Mouse (Mus musculus) myocyte (in vitro differentiated cells): Measurements from ENCODE around the gene Mycbp. TPM values are rescaled to one million over a fixed set of nuclear protein-coding genes. Genes with fewer than 3 reads are reported as not detected.

Experiments used
- H3K27me3 ChIP-seq: one replicate; pipeline ENCODE4 v1.6.1; 2011; ENCODE audit not compliant: control insufficient read depth, insufficient read depth, insufficient read length
- H3K36me3 ChIP-seq: one replicate; pipeline ENCODE4 v1.6.1; 2011; ENCODE audit not compliant: control insufficient read depth, insufficient read depth
- H3K4me2 ChIP-seq: one replicate; pipeline ENCODE4 v1.6.1; 2011; ENCODE audit warnings: low read depth, control low read depth
- H3K4me3 ChIP-seq: one replicate; pipeline ENCODE4 v1.5.1; 2011; ENCODE audit warnings: mild to moderate bottlenecking, control low read depth, moderate library complexity
- H3K79me2 ChIP-seq: one replicate; pipeline ENCODE4 v1.6.1; 2011; ENCODE audit not compliant: control insufficient read depth, insufficient read depth
- H3ac ChIP-seq: one replicate; pipeline ENCODE4 v1.6.1; 2011; ENCODE audit not compliant: control insufficient read depth, insufficient read length
- CEBPB ChIP-seq: IDR thresholded peaks from 2 replicates; pipeline ENCODE4 v1.6.1; 2011; ENCODE audit warnings: mild to moderate bottlenecking, moderate library complexity; ENCODE audit not compliant: poor library complexity, insufficient read depth, severe bottlenecking
- E2F4 ChIP-seq: IDR thresholded peaks from one replicate; pipeline ENCODE4 v1.6.1; 2011; ENCODE audit warnings: mild to moderate bottlenecking, control low read depth, moderate library complexity; ENCODE audit not compliant: insufficient read depth
- MAX ChIP-seq: IDR thresholded peaks from one replicate; pipeline ENCODE4 v1.6.1; 2011; ENCODE audit warnings: low read depth, mild to moderate bottlenecking, control low read depth
- MYOD1 ChIP-seq, 3 experiments: IDR thresholded peaks; one replicate each; pipeline ENCODE4 v1.6.1; 2011; ENCODE audit warnings: control low read depth in 2 of 3, low read depth in 2 of 3, mild to moderate bottlenecking in 2 of 3, moderate library complexity in 1 of 3; ENCODE audit not compliant: insufficient read length in 2 of 3, control insufficient read depth in 1 of 3
- MYOG ChIP-seq, 3 experiments: IDR thresholded peaks; one replicate each; pipeline ENCODE4 v1.6.1; 2011; ENCODE audit warnings: control low read depth in 2 of 3, low read depth in 2 of 3, mild to moderate bottlenecking in 2 of 3; ENCODE audit not compliant: insufficient read length in 2 of 3, control insufficient read depth in 1 of 3, insufficient read depth in 1 of 3
- POLR2A ChIP-seq: IDR thresholded peaks from one replicate; pipeline ENCODE4 v1.6.1; 2011; ENCODE audit warnings: low read depth, mild to moderate bottlenecking, control low read depth, moderate library complexity; ENCODE audit not compliant: insufficient read length
- POLR2AphosphoS2 ChIP-seq: IDR thresholded peaks from one replicate; pipeline ENCODE4 v1.6.1; 2011; ENCODE audit warnings: low read depth, control low read depth; ENCODE audit not compliant: insufficient read length
- REST ChIP-seq: IDR thresholded peaks from one replicate; pipeline ENCODE4 v1.6.1; 2011; ENCODE audit warnings: mild to moderate bottlenecking, control low read depth, moderate library complexity; ENCODE audit not compliant: insufficient read depth, insufficient read length
- SRF ChIP-seq: IDR thresholded peaks from one replicate; pipeline ENCODE4 v1.6.1; 2011; ENCODE audit warnings: low read depth; ENCODE audit not compliant: control insufficient read depth, insufficient read length
- TCF12 ChIP-seq: IDR thresholded peaks from one replicate; pipeline ENCODE4 v1.6.1; 2011; ENCODE audit warnings: mild to moderate bottlenecking, control low read depth; ENCODE audit not compliant: poor library complexity, insufficient read depth, severe bottlenecking
- TCF3 ChIP-seq: IDR thresholded peaks from one replicate; pipeline ENCODE4 v1.6.1; 2011; ENCODE audit warnings: low read depth, control low read depth; ENCODE audit not compliant: insufficient read length
- USF1 ChIP-seq: IDR thresholded peaks from one replicate; pipeline ENCODE4 v1.6.1; 2011; ENCODE audit warnings: low read depth, mild to moderate bottlenecking, control low read depth, moderate library complexity
- polyA plus RNA-seq: library from polyadenylated mRNA; unstranded; fragments of >200 nt; fragmentation: generic; extraction: Trizol; gene quantifications from one replicate; pipeline ENCODE4 v1.2.1, GENCODE M21; 2012; ENCODE audit warnings: missing spikeins

The Mycbp gene
- polyA plus RNA-seq, 1 experiment: 33.1 TPM

GRCm38 (mm10) chr4:123957891-123958290 is 53.3 kb downstream of the Mycbp start:
- Histone ChIP-seq H3K4me2 (no peak overlapping the region), H3K27me3 (peaks cover 29% of the 10 kb centered on the region), H3K36me3 (no peaks in the 10 kb centered on the region), H3ac (no peak overlapping the region), H3K4me3 (no peak overlapping the region), H3K79me2 (no peaks in the 10 kb centered on the region)
- TF ChIP-seq MAX: no peak
- TF ChIP-seq USF1: no peak
- TF ChIP-seq MYOG (IDR thresholded peaks at IDR 0.05; ENCODE audit: control insufficient read depth in 1 of 3, insufficient read depth in 1 of 3, insufficient read length in 2 of 3, low read depth in 2 of 3): no peak
- TF ChIP-seq REST: no peak
- TF ChIP-seq POLR2A: no peak
- TF ChIP-seq POLR2AphosphoS2: no peak
- no peak for TF ChIP-seq TCF12
- TF ChIP-seq CEBPB: no peak
- no peak for TF ChIP-seq SRF
- no peak for TF ChIP-seq E2F4
- TF ChIP-seq MYOD1 (IDR thresholded peaks at IDR 0.05; ENCODE audit: control insufficient read depth in 1 of 3, insufficient read length in 2 of 3, low read depth in 2 of 3): no peak
- TF ChIP-seq TCF3: no peak

GRCm38 (mm10) chr4:123960955-123961354 is 56.3 kb downstream of the Mycbp start:
- Histone ChIP-seq H3K79me2 (no peaks in the 10 kb centered on the region), H3K4me3 (no peak overlapping the region), H3K4me2 (no peak overlapping the region), H3K27me3 (peaks cover 34% of the 10 kb centered on the region), H3ac (no peak overlapping the region), H3K36me3 (no peaks in the 10 kb centered on the region)
- TF ChIP-seq E2F4 (no peak), MYOD1 (IDR thresholded peaks at IDR 0.05; ENCODE audit: control insufficient read depth in 1 of 3, insufficient read length in 2 of 3, low read depth in 2 of 3) (no peak), MYOG (IDR thresholded peaks at IDR 0.05; ENCODE audit: control insufficient read depth in 1 of 3, insufficient read depth in 1 of 3, insufficient read length in 2 of 3, low read depth in 2 of 3) (no peak), POLR2AphosphoS2 (no peak), TCF3 (no peak), SRF (no peak), TCF12 (no peak), CEBPB (no peak), POLR2A (no peak), REST (no peak), USF1 (no peak), MAX (no peak)

Other genes starting within 250 kb of the Mycbp start
- gene Macf1, start 220.5 kb upstream of the Mycbp start, polyA plus RNA-seq: 88.5 TPM
- 484 TPM for gene Ndufs5, start 186.6 kb upstream of the Mycbp start, polyA plus RNA-seq
- 30.0 TPM for gene Akirin1, start 154.5 kb upstream of the Mycbp start, polyA plus RNA-seq
- gene Rhbdl2, start 117.0 kb upstream of the Mycbp start, polyA plus RNA-seq: 2.7 TPM
- gene 4933427I04Rik, start 45.2 kb upstream of the Mycbp start, polyA plus RNA-seq: not detected
- 46.1 TPM for gene Rragc, start 12.6 kb downstream of the Mycbp start, polyA plus RNA-seq
- not detected for gene 4930535I16Rik, start 13.2 kb downstream of the Mycbp start, polyA plus RNA-seq